Mouse (Mus musculus) thymus, adult 2 months (tissue): ENCODE results near the gene Krt14.

Experiments used
- CTCF ChIP-seq: fragments of 200-500 bp; IDR thresholded peaks from 2 replicates; pipeline ENCODE4 v1.5.1; 2012; ENCODE audit warnings: mild to moderate bottlenecking, control low read depth, low read length, moderate library complexity, borderline replicate concordance; ENCODE audit not compliant: control insufficient read depth, poor library complexity, insufficient read depth; ENCODE audit errors: extremely low read depth
- POLR2A ChIP-seq: fragments of 200-500 bp; IDR thresholded peaks from 2 replicates; pipeline ENCODE4 v1.6.1; 2012; ENCODE audit warnings: mild to moderate bottlenecking, low read length, control low read depth, moderate library complexity; ENCODE audit not compliant: control insufficient read depth, poor library complexity, insufficient read depth; ENCODE audit errors: extremely low read depth

DNA sequence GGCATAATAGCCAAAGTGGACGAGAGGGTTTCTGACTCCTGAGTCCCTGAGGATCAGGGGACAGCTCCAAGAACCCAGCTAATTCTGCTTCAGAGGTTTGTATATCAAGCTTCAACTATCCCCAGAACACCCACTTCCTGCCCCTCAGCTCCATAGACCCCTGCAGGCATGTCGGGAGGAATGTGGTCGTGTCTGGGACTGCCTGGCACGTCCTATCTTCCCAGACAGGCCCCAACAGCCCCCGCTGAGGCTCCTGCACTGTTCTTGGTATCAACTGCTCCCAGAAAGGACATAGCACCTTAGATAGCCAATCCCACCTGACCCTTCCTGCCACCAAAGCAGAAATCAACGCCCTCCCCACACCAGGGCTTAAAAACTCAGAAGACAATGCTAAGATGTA lies 1.2 kb upstream of the Krt14 start:
- TF ChIP-seq CTCF (no peak), POLR2A (no peak)
